Comparison of ENCODE assay signal across 8 mouse cellular contexts in genomic region chrX:94541206-94541605, GRCm38 (mm10). TPM values are rescaled to one million over a fixed set of nuclear protein-coding genes. Genes with fewer than 3 reads are reported as not detected.
DNase-seq lines count a peak whose midpoint lies in the region; ATAC-seq and TF ChIP-seq lines count a peak whose summit lies in the region.

No protein-coding gene starts in this region.

- DNase-seq in heart, adult 18-20 months, result peak; percentile 1 to 30
- no peak for DNase-seq in heart, adult 9 months (ENCODE audit: low spot score in 2 of 2)
- DNase-seq in CH12.LX (ENCODE audit: extremely low read depth) (no peak), MN1 (ENCODE audit: low spot score) (no peak)
- peak; percentile 20 for DNase-seq in liver, postnatal 0 days
- no peak for DNase-seq in ovary, postnatal 10 days (ENCODE audit: low spot score)

- TF ChIP-seq RAD21 in CH12.LX (IDR thresholded peaks at IDR 0.05; ENCODE audit: low read depth, low read length), result no peak

- no peaks in the 10 kb centered on the region for H3K9me3 ChIP-seq in CH12.LX (replicated peaks; ENCODE audit: low read length)
- H3K9me3 ChIP-seq in hindbrain, embryonic 12.5 days (replicated peaks), result no peaks in the 10 kb centered on the region
- no peaks in the 10 kb centered on the region for H3K9me3 ChIP-seq in liver, postnatal 0 days (ENCODE audit: low read length)

- peak; percentile 0 for ATAC-seq in hindbrain, embryonic 12.5 days (ENCODE audit: low FRiP score)
- ATAC-seq in liver, postnatal 0 days, result peak; percentile 17; the same call in 1 of the 2 replicates

- peaks cover 3% of the 10 kb centered on the region for H3K79me2 ChIP-seq in CH12.LX (replicated peaks; ENCODE audit: control insufficient read depth, extremely low read depth, insufficient read depth, poor library complexity, severe bottlenecking)

- peaks cover 30 to 39% of the 10 kb centered on the region in 2 experiments for H3K36me3 ChIP-seq in CH12.LX (replicated peaks in 1 of 2; ENCODE audit: control insufficient read depth in 1 of 2, insufficient read depth in 1 of 2, low read length in 1 of 2)
- peaks cover 37% of the 10 kb centered on the region for H3K36me3 ChIP-seq in hindbrain, embryonic 12.5 days
- 0 out of 2 replicates have a peak, but pooled peaks cover 4% of the 10 kb centered on the region for H3K36me3 ChIP-seq in liver, postnatal 0 days (replicated peaks; ENCODE audit: insufficient read depth, low read length)

- H3K27me3 ChIP-seq in CH12.LX (replicated peaks), result no peaks in the 10 kb centered on the region
- peaks cover 11% of the 10 kb centered on the region; the same call in 1 of the 2 replicates for H3K27me3 ChIP-seq in hindbrain, embryonic 12.5 days
- peaks cover 19% of the 10 kb centered on the region for H3K27me3 ChIP-seq in liver, postnatal 0 days (ENCODE audit: insufficient read depth, low read length)

- in situ Hi-C loops in CH12.LX (cut with MboI; ENCODE audit: low pct_ligation_motif_present, low pct_unique_long_range_greater_than_20kb, low sequenced_read_pairs), result loop anchor here (25.0 kb wide), 1 partner anchor 254 kb away; no protein-coding TSS in a partner anchor

- peaks cover 2 to 22% of the 10 kb centered on the region in 2 experiments; a peak in 2 of 4 replicates for H3K4me1 ChIP-seq in CH12.LX (ENCODE audit: control insufficient read depth in 1 of 2, insufficient read depth in 2 of 2)
- H3K4me1 ChIP-seq in cortical plate, adult 2 months (ENCODE audit: control insufficient read depth, insufficient read depth, low read length), result no peaks in the 10 kb centered on the region; the same call in 1 of the 2 replicates
- peaks cover 19% of the 10 kb centered on the region for H3K4me1 ChIP-seq in hindbrain, embryonic 12.5 days
- no peaks in the 10 kb centered on the region for H3K4me1 ChIP-seq in liver, postnatal 0 days (ENCODE audit: insufficient read depth)

- WGBS in hindbrain, embryonic 12.5 days, result 18% methylated on average over 25 of the region's 25 CpGs
- WGBS in liver, postnatal 0 days (ENCODE audit: insufficient replicate concordance), result 17% methylated on average over 23 of the region's 25 CpGs

- peak overlapping the region; percentile 53 to 79 (median 73) for H3K4me3 ChIP-seq in CH12.LX (replicated peaks in 1 of 3; ENCODE audit: low read depth in 2 of 3, low read length in 2 of 3, poor library complexity in 1 of 3)
- H3K4me3 ChIP-seq in cortical plate, adult 2 months (ENCODE audit: insufficient read depth, low read length), result peak overlapping the region; percentile 93
- peak overlapping the region; percentile 61 for H3K4me3 ChIP-seq in hindbrain, embryonic 12.5 days
- H3K4me3 ChIP-seq in liver, postnatal 0 days (ENCODE audit: low read depth, low read length), result peak overlapping the region; percentile 60

- TF ChIP-seq CTCF in CH12.LX (conservative IDR thresholded peaks at IDR 0.05 in 1 of 2, IDR thresholded peaks at IDR 0.05 in 1 of 2; ENCODE audit: low read depth in 2 of 2, low read length in 2 of 2), result no peak
- TF ChIP-seq CTCF in cortical plate, adult 2 months (IDR thresholded peaks at IDR 0.05; ENCODE audit: extremely low read depth, insufficient read depth, low read length), result no peak
- TF ChIP-seq CTCF in liver, postnatal 0 days (IDR thresholded peaks at IDR 0.05; ENCODE audit: low read depth), result no peak

- H3K9ac ChIP-seq in CH12.LX (ENCODE audit: insufficient read depth, low read depth), result peak overlapping the region; percentile 76
- H3K9ac ChIP-seq in hindbrain, embryonic 12.5 days, result peak overlapping the region; percentile 90
- peak overlapping the region; percentile 60 for H3K9ac ChIP-seq in liver, postnatal 0 days (replicated peaks)

- TF ChIP-seq EP300 in CH12.LX (IDR thresholded peaks at IDR 0.05; ENCODE audit: low read length), result no peak
- no peak for TF ChIP-seq EP300 in liver, postnatal 0 days (IDR thresholded peaks at IDR 0.05; ENCODE audit: low read depth)

- H3K27ac ChIP-seq in CH12.LX (ENCODE audit: insufficient read depth, low read depth), result no peak overlapping the region
- H3K27ac ChIP-seq in cortical plate, adult 2 months (ENCODE audit: insufficient read depth, low read length), result peak overlapping the region; percentile 21
- peak overlapping the region; percentile 92 for H3K27ac ChIP-seq in hindbrain, embryonic 12.5 days
- H3K27ac ChIP-seq in liver, postnatal 0 days (ENCODE audit: low read depth), result peak overlapping the region; percentile 71

- no peak for TF ChIP-seq POLR2A in CH12.LX (IDR thresholded peaks at IDR 0.05; ENCODE audit: low read depth, low read length)
- TF ChIP-seq POLR2A in cortical plate, adult 2 months (IDR thresholded peaks at IDR 0.05; ENCODE audit: extremely low read depth, insufficient read depth, low read length), result no peak

- dilution Hi-C loops in CH12.LX (cut with MboI; ENCODE audit: extremely low pct_ligation_motif_present, extremely low pct_unique_long_range_greater_than_20kb, low sequenced_read_pairs), result no loop called here

- H3K4me2 ChIP-seq in CH12.LX (ENCODE audit: insufficient read depth, low read depth, poor library complexity, severe bottlenecking), result peak overlapping the region; percentile 25; the same call in 1 of the 2 replicates
- peak overlapping the region; percentile 55 for H3K4me2 ChIP-seq in hindbrain, embryonic 12.5 days (replicated peaks)
- peak overlapping the region; percentile 68 for H3K4me2 ChIP-seq in liver, postnatal 0 days (ENCODE audit: low read depth, low read length)

TF ChIP-seq in CH12.LX, 34 proteins besides CTCF, POLR2A, EP300 and RAD21:
- TF ChIP-seq MXI1 (IDR thresholded peaks at IDR 0.05; ENCODE audit: low read depth, low read length) (no peak), E2F4 (IDR thresholded peaks at IDR 0.05; ENCODE audit: insufficient replicate concordance, low read depth, low read length) (no peak), IRF4 (IDR thresholded peaks at IDR 0.05; ENCODE audit: low read depth, low read length) (no peak), BHLHE40 (IDR thresholded peaks at IDR 0.05; ENCODE audit: low read depth, low read length) (no peak), PAX5 (IDR thresholded peaks at IDR 0.05; ENCODE audit: low read length) (no peak), MYC (IDR thresholded peaks at IDR 0.05; ENCODE audit: low read depth, low read length) (no peak), TCF12 (IDR thresholded peaks at IDR 0.05; ENCODE audit: low read depth, low read length) (no peak), ZMIZ1 (IDR thresholded peaks at IDR 0.05; ENCODE audit: low read depth, low read length) (no peak)

RNA-seq across cellular contexts. Expression of gene Maged1, which starts 0.7 kb away (rescaled TPM):
- 100 to 1,000 TPM in 1 of 2 experiments, 10 to 100 TPM in 1; 99.6 to 103 TPM for total RNA-seq in heart, adult 18-20 months (2021)
- total RNA-seq in CH12.LX (2012; rRNA removed), result 57.7 and 69.4 TPM in 2 replicates
- total RNA-seq in CH12.LX (2014; rRNA removed), result 81.6 and 90.6 TPM in 2 replicates
- polyA plus RNA-seq in CH12.LX (2012; ENCODE audit: insufficient read length, low read depth), result 77.0 and 94.7 TPM in 2 replicates
- 420 and 423 TPM in 2 replicates for polyA plus RNA-seq in cortical plate, adult 2 months (2012; rRNA removed)
- 955 and 1,015 TPM in 2 replicates for polyA plus RNA-seq in hindbrain, embryonic 12.5 days (2016; fragmentation: Nextera tagmentation; extraction: Ambion mirVana)
- 67.5 and 67.6 TPM in 2 replicates for polyA plus RNA-seq in liver, postnatal 0 days (2015; fragmentation: Nextera tagmentation; extraction: Ambion mirVana)

Comparison
In these comparisons a context has a peak if more than half of its experiments do, and no peak if none do; other contexts are left out.
1. DNase-seq: peak in heart, adult 18-20 months (2 of 2) and liver, postnatal 0 days (single experiment); none in heart, adult 9 months (0 of 2), CH12.LX (single experiment), ovary, postnatal 10 days (single experiment) and MN1 (single experiment).
2. Peak in every context shown above with its lines, with median percentiles within 50 percentile points of each other: H3K4me2 ChIP-seq, H3K4me3 ChIP-seq and H3K9ac ChIP-seq.